Comparison of ENCODE assay signal across 8 mouse cellular contexts in the genomic region with DNA sequence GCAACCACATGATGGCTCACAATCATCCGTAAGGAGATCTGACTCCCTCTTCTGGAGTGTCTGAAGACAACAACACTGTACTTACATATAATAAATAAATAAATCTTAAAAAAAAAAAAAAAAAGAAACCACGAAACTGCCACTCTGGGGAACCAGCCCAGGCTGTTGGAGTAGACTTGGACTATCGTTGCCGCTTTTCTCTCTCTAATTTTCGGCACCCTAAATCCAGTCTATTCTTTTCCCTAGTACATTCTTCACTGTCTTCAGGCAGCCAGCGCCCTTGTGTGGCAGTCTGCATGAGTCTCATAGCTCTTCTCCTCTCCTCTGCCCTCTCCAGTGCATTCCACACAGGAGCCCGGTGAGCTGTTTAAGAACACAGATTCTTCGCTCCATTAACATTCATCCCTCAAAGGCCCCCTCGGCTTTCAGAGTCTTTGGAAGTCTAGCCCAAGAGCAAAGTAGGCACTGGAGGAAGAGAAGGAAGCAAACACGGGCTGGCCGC. TPM values are rescaled to one million over a fixed set of nuclear protein-coding genes. Genes with fewer than 3 reads are reported as not detected.
DNase-seq lines count a peak whose midpoint lies in the region; ATAC-seq and TF ChIP-seq lines count a peak whose summit lies in the region.

No protein-coding gene starts in this region.

- H3K4me1 ChIP-seq in brown adipose tissue, adult 24 weeks (ENCODE audit: control insufficient read depth, insufficient read depth, insufficient read length, low read length): peaks cover 4% of the 10 kb centered on the region; the same call in 1 of the 2 replicates
- H3K4me1 ChIP-seq in hindbrain, embryonic 16.5 days (ENCODE audit: control insufficient read depth, insufficient read depth, low read depth, low read length): peaks cover 5% of the 10 kb centered on the region
- H3K4me1 ChIP-seq in midbrain, embryonic 14.5 days (ENCODE audit: control insufficient read depth, insufficient read depth, low read length): peaks cover 6% of the 10 kb centered on the region

- H3K4me2 ChIP-seq in hindbrain, embryonic 16.5 days (ENCODE audit: low read length): peak overlapping the region; percentile 81
- peak overlapping the region; percentile 94 for H3K4me2 ChIP-seq in midbrain, embryonic 14.5 days (ENCODE audit: low read length)

- peak overlapping the region; percentile 78 for H3K9ac ChIP-seq in hindbrain, embryonic 16.5 days (ENCODE audit: low read depth, low read length)
- peak overlapping the region; percentile 62 for H3K9ac ChIP-seq in midbrain, embryonic 14.5 days (replicated peaks; ENCODE audit: low read length)

- H3K9me3 ChIP-seq in hindbrain, embryonic 16.5 days (ENCODE audit: control insufficient read depth, low read length): no peaks in the 10 kb centered on the region
- no peaks in the 10 kb centered on the region for H3K9me3 ChIP-seq in midbrain, embryonic 14.5 days (ENCODE audit: control insufficient read depth, low read length)

- peak overlapping the region; percentile 97 for H3K27ac ChIP-seq in layer of hippocampus, adult 2 months
- H3K27ac ChIP-seq in brown adipose tissue, adult 24 weeks (replicated peaks; ENCODE audit: low read depth, low read length): peak overlapping the region; percentile 80
- peak overlapping the region; percentile 93 for H3K27ac ChIP-seq in hindbrain, embryonic 16.5 days (ENCODE audit: low read depth, low read length)
- peak overlapping the region; percentile 93 for H3K27ac ChIP-seq in midbrain, embryonic 14.5 days (replicated peaks; ENCODE audit: low read depth, low read length)

- TF ChIP-seq CTCF in layer of hippocampus, adult 2 months (conservative IDR thresholded peaks at IDR 0.05): peak; percentile 45

- ATAC-seq in hindbrain, embryonic 16.5 days: peak; percentile 71
- peak; percentile 63 for ATAC-seq in midbrain, embryonic 14.5 days (ENCODE audit: low FRiP score, low TSS enrichment)

- WGBS in hindbrain, embryonic 16.5 days: 12% methylated on average over 11 of the region's 11 CpGs
- 17% methylated on average over 11 of the region's 11 CpGs for WGBS in midbrain, embryonic 14.5 days

- no peaks in the 10 kb centered on the region for H3K27me3 ChIP-seq in hindbrain, embryonic 16.5 days (replicated peaks; ENCODE audit: control insufficient read depth, insufficient read depth, low read length)
- H3K27me3 ChIP-seq in midbrain, embryonic 14.5 days (ENCODE audit: control insufficient read depth, insufficient read depth, low read length): no peaks in the 10 kb centered on the region

- no peak for DNase-seq in layer of hippocampus, adult 2 months (ENCODE audit: low spot score in 2 of 2)
- no peak for DNase-seq in layer of hippocampus, adult 8-10 months (ENCODE audit: low spot score in 2 of 2)
- no peak for DNase-seq in midbrain, embryonic 14.5 days
- DNase-seq in urinary bladder, postnatal 14 days (ENCODE audit: low spot score): no peak
- no peak for DNase-seq in right cerebral cortex, postnatal 10 days (ENCODE audit: low spot score in 2 of 2)
- DNase-seq in layer of hippocampus, adult 9-11 months: no peak

- peak overlapping the region; percentile 90 for H3K4me3 ChIP-seq in layer of hippocampus, adult 2 months
- peak overlapping the region; percentile 84 for H3K4me3 ChIP-seq in brown adipose tissue, adult 24 weeks (ENCODE audit: insufficient read depth, low read depth, low read length)
- peak overlapping the region; percentile 77 for H3K4me3 ChIP-seq in hindbrain, embryonic 16.5 days (ENCODE audit: low read length)
- H3K4me3 ChIP-seq in midbrain, embryonic 14.5 days (replicated peaks; ENCODE audit: low read depth, low read length): peak overlapping the region; percentile 68

- peaks cover 16% of the 10 kb centered on the region for H3K36me3 ChIP-seq in hindbrain, embryonic 16.5 days (ENCODE audit: control insufficient read depth, insufficient read depth, low read length)
- peaks cover 30% of the 10 kb centered on the region for H3K36me3 ChIP-seq in midbrain, embryonic 14.5 days (ENCODE audit: control insufficient read depth, insufficient read depth, low read length)

RNA-seq across cellular contexts. Expression of a gene that starts 0.5 kb away (rescaled TPM):
- total RNA-seq in layer of hippocampus, adult 2 months (2021): 100 to 1,000 TPM; 260 to 265 TPM
- total RNA-seq in layer of hippocampus, adult 8-10 months (2022): 100 to 1,000 TPM; 250 to 295 (median 266) TPM
- polyA plus RNA-seq in brown adipose tissue, adult 24 weeks (2012; ENCODE audit: insufficient read depth, insufficient read length, missing spikeins): 143 and 152 TPM in 2 replicates
- 603 and 620 TPM in 2 replicates for polyA plus RNA-seq in hindbrain, embryonic 16.5 days (2015; fragmentation: Nextera tagmentation; extraction: Ambion mirVana)
- polyA plus RNA-seq in midbrain, embryonic 14.5 days (2014; fragmentation: Nextera tagmentation; extraction: Ambion mirVana): 708 and 777 TPM in 2 replicates

RNA-seq across cellular contexts. Expression of a gene that starts 9.3 kb away (rescaled TPM):
- total RNA-seq in layer of hippocampus, adult 2 months (2021): 10 to 100 TPM; 15.5 to 16.1 TPM
- total RNA-seq in layer of hippocampus, adult 8-10 months (2022): 10 to 100 TPM; 14.0 to 21.3 (median 15.0) TPM
- 3.6 and 6.1 TPM in 2 replicates for polyA plus RNA-seq in brown adipose tissue, adult 24 weeks (2012; ENCODE audit: insufficient read depth, insufficient read length, missing spikeins)
- 26.2 and 26.6 TPM in 2 replicates for polyA plus RNA-seq in hindbrain, embryonic 16.5 days (2015; fragmentation: Nextera tagmentation; extraction: Ambion mirVana)
- 19.1 and 21.6 TPM in 2 replicates for polyA plus RNA-seq in midbrain, embryonic 14.5 days (2014; fragmentation: Nextera tagmentation; extraction: Ambion mirVana)

RNA-seq across cellular contexts. Expression of a gene that starts 18.5 kb away (rescaled TPM):
- total RNA-seq in layer of hippocampus, adult 2 months (2021): 10 to 100 TPM; 13.9 to 17.0 TPM
- 10 to 100 TPM; 14.7 to 17.7 (median 17.0) TPM for total RNA-seq in layer of hippocampus, adult 8-10 months (2022)
- 21.5 and 26.4 TPM in 2 replicates for polyA plus RNA-seq in brown adipose tissue, adult 24 weeks (2012; ENCODE audit: insufficient read depth, insufficient read length, missing spikeins)
- 12.1 and 13.2 TPM in 2 replicates for polyA plus RNA-seq in hindbrain, embryonic 16.5 days (2015; fragmentation: Nextera tagmentation; extraction: Ambion mirVana)
- 6.0 and 6.8 TPM in 2 replicates for polyA plus RNA-seq in midbrain, embryonic 14.5 days (2014; fragmentation: Nextera tagmentation; extraction: Ambion mirVana)

RNA-seq across cellular contexts. Expression of a gene that starts 18.7 kb away (rescaled TPM):
- total RNA-seq in layer of hippocampus, adult 2 months (2021): 10 to 100 TPM; 39.0 to 39.4 TPM
- total RNA-seq in layer of hippocampus, adult 8-10 months (2022): 10 to 100 TPM; 35.6 to 44.4 (median 40.2) TPM
- 12.8 and 12.9 TPM in 2 replicates for polyA plus RNA-seq in brown adipose tissue, adult 24 weeks (2012; ENCODE audit: insufficient read depth, insufficient read length, missing spikeins)
- 83.8 and 87.8 TPM in 2 replicates for polyA plus RNA-seq in hindbrain, embryonic 16.5 days (2015; fragmentation: Nextera tagmentation; extraction: Ambion mirVana)
- polyA plus RNA-seq in midbrain, embryonic 14.5 days (2014; fragmentation: Nextera tagmentation; extraction: Ambion mirVana): 51.2 and 68.8 TPM in 2 replicates

RNA-seq across cellular contexts. Expression of a gene that starts 24.3 kb away (rescaled TPM):
- total RNA-seq in layer of hippocampus, adult 2 months (2021): 100 to 1,000 TPM; 187 to 205 TPM
- total RNA-seq in layer of hippocampus, adult 8-10 months (2022): 100 to 1,000 TPM; 186 to 215 (median 199) TPM
- 12.8 and 14.5 TPM in 2 replicates for polyA plus RNA-seq in brown adipose tissue, adult 24 weeks (2012; ENCODE audit: insufficient read depth, insufficient read length, missing spikeins)
- 228 and 235 TPM in 2 replicates for polyA plus RNA-seq in hindbrain, embryonic 16.5 days (2015; fragmentation: Nextera tagmentation; extraction: Ambion mirVana)
- polyA plus RNA-seq in midbrain, embryonic 14.5 days (2014; fragmentation: Nextera tagmentation; extraction: Ambion mirVana): 219 and 247 TPM in 2 replicates
